Mouse (Mus musculus) T-cell, adult 2 months (primary cell): ENCODE data around the gene Rad51b.

ENCODE experiments used
- DNase-seq: peaks from one replicate; pipeline ENCODE4 v3.0.0; 2022; ENCODE audit warnings: low spot score

Gene Rad51b

GRCm38 (mm10) chr12:79838181-79838961 is 541.3 kb downstream of the Rad51b start:
- no peak for DNase-seq

GRCm38 (mm10) chr12:79839096-79839941 is 542.2 kb downstream of the Rad51b start:
- no peak for DNase-seq

- no peak for DNase-seq
These were observed 543.4 kb downstream of the Rad51b start for GRCm38 (mm10) chr12:79840465-79840864.

- no peak for DNase-seq
These were observed 544.2 kb downstream of the Rad51b start for GRCm38 (mm10) chr12:79841248-79841647.

- no peak for DNase-seq
These were observed 545.2 kb downstream of the Rad51b start for GRCm38 (mm10) chr12:79842319-79842718.

- DNase-seq: no peak
These were observed 545.9 kb downstream of the Rad51b start for GRCm38 (mm10) chr12:79843002-79843401.

- DNase-seq: no peak
These were observed 546.4 kb downstream of the Rad51b start for GRCm38 (mm10) chr12:79843496-79843895.

- DNase-seq: no peak
These were observed 549.4 kb downstream of the Rad51b start for GRCm38 (mm10) chr12:79846247-79847151.

GRCm38 (mm10) chr12:79848539-79848938 is 551.5 kb downstream of the Rad51b start:
- no peak for DNase-seq

GRCm38 (mm10) chr12:79850021-79850420 is 552.9 kb downstream of the Rad51b start:
- DNase-seq: no peak

- no peak for DNase-seq
These were observed 554.8 kb downstream of the Rad51b start for GRCm38 (mm10) chr12:79851898-79852297.

- DNase-seq: no peak
These were observed 555.5 kb downstream of the Rad51b start for GRCm38 (mm10) chr12:79852606-79853005.

GRCm38 (mm10) chr12:79853901-79854490 is 556.9 kb downstream of the Rad51b start:
- DNase-seq: no peak

GRCm38 (mm10) chr12:79854507-79854906 is 557.4 kb downstream of the Rad51b start:
- no peak for DNase-seq

GRCm38 (mm10) chr12:79856116-79856909 is 559.2 kb downstream of the Rad51b start:
- DNase-seq: no peak

GRCm38 (mm10) chr12:79857704-79858103 is 560.6 kb downstream of the Rad51b start:
- DNase-seq: no peak

GRCm38 (mm10) chr12:79858336-79858735 is 561.3 kb downstream of the Rad51b start:
- DNase-seq: no peak

GRCm38 (mm10) chr12:79859354-79860247 is 562.5 kb downstream of the Rad51b start:
- no peak for DNase-seq

- DNase-seq: no peak
These were observed 563.1 kb downstream of the Rad51b start for GRCm38 (mm10) chr12:79860248-79860555.
